ENCODE assay signal across 9 mouse cellular contexts in genomic region chr11:54775628-54776366, GRCm38 (mm10). TPM values are rescaled to one million over a fixed set of nuclear protein-coding genes. Genes with fewer than 3 reads are reported as not detected.
DNase-seq lines count a peak whose midpoint lies in the region; ATAC-seq and TF ChIP-seq lines count a peak whose summit lies in the region.
"Had no signal": no experiment of that assay in that cellular context is flagged by ENCODE, and none has a peak within 500 bp of the region (broad histone marks: within the 10 kb centered on the region; RNA-seq: fewer than 3 reads in every experiment).

No protein-coding gene starts in this region.

- no peak for TF ChIP-seq EP300 in ES-Bruce4 (IDR thresholded peaks at IDR 0.05; ENCODE audit: insufficient read depth, low read depth, low read length)
- TF ChIP-seq EP300 in liver, embryonic 14.5 days (IDR thresholded peaks at IDR 0.05; ENCODE audit: low read depth): no peak

- H3K27me3 ChIP-seq in kidney, embryonic 15.5 days: no peaks in the 10 kb centered on the region
- no peaks in the 10 kb centered on the region for H3K27me3 ChIP-seq in ES-Bruce4 (ENCODE audit: control insufficient read depth, insufficient read depth, low read length, poor library complexity, severe bottlenecking)
- H3K27me3 ChIP-seq in liver, embryonic 14.5 days (ENCODE audit: control insufficient read depth, insufficient read depth, low read length): no peaks in the 10 kb centered on the region
- H3K27me3 ChIP-seq: Patski had no signal

- no peak for ATAC-seq in kidney, embryonic 15.5 days (replicated peaks; ENCODE audit: low FRiP score)
- ATAC-seq in liver, embryonic 14.5 days (ENCODE audit: insufficient read depth): no peak
- ATAC-seq in granulocyte monocyte progenitor cell, adult 5-6 weeks (replicated peaks; ENCODE audit: poor library complexity, severe bottlenecking): no peak
- ATAC-seq: Patski had no signal

- DNase-seq in kidney, postnatal 25 days: no peak
- DNase-seq in liver, embryonic 14.5 days (ENCODE audit: low read depth in 3 of 3, low spot score in 3 of 3): no peak
- DNase-seq in embryo, embryonic 10 days (ENCODE audit: low spot score): no peak
- DNase-seq in urinary bladder, adult 18-20 months (ENCODE audit: low spot score in 2 of 2): no peak

- 66% methylated on average over 4 of the region's 4 CpGs for WGBS in kidney, embryonic 15.5 days
- WGBS in liver, embryonic 14.5 days (ENCODE audit: insufficient replicate concordance): 29% methylated on average over 4 of the region's 4 CpGs

- no peaks in the 10 kb centered on the region for H3K9me3 ChIP-seq in kidney, embryonic 15.5 days (replicated peaks)
- H3K9me3 ChIP-seq in ES-Bruce4 (replicated peaks; ENCODE audit: control insufficient read depth, insufficient read depth, low read length, poor library complexity, severe bottlenecking): no peaks in the 10 kb centered on the region
- H3K9me3 ChIP-seq in liver, embryonic 14.5 days (ENCODE audit: control insufficient read depth, low read length): no peaks in the 10 kb centered on the region

- no peak overlapping the region for H3K4me2 ChIP-seq in kidney, embryonic 15.5 days
- H3K4me2 ChIP-seq in liver, embryonic 14.5 days (ENCODE audit: low read depth): peak overlapping the region; percentile 31

- no peaks in the 10 kb centered on the region for H3K36me3 ChIP-seq in kidney, embryonic 15.5 days
- no peaks in the 10 kb centered on the region; the same call in 1 of the 2 replicates for H3K36me3 ChIP-seq in ES-Bruce4 (ENCODE audit: control insufficient read depth, insufficient read depth, low read length, poor library complexity, severe bottlenecking)
- no peaks in the 10 kb centered on the region for H3K36me3 ChIP-seq in liver, embryonic 14.5 days (replicated peaks; ENCODE audit: control insufficient read depth, insufficient read depth, low read depth)

- TF ChIP-seq POLR2A in ES-Bruce4 (IDR thresholded peaks at IDR 0.05; ENCODE audit: insufficient read depth, low read length): no peak
- TF ChIP-seq POLR2A in bone marrow macrophage, adult 2 months (IDR thresholded peaks at IDR 0.05; ENCODE audit: borderline replicate concordance, low read depth, low read length): no peak

- H3K27ac ChIP-seq in kidney, embryonic 15.5 days: peak overlapping the region; percentile 9; the same call in 1 of the 2 replicates
- no peak overlapping the region for H3K27ac ChIP-seq in ES-Bruce4 (ENCODE audit: insufficient read depth, low read length)
- H3K27ac ChIP-seq in bone marrow macrophage, adult 2 months (ENCODE audit: insufficient read depth, low read depth, low read length): peak overlapping the region; percentile 61
- no peak overlapping the region for H3K27ac ChIP-seq in liver, embryonic 14.5 days

- TF ChIP-seq CTCF in ES-Bruce4 (IDR thresholded peaks at IDR 0.05; ENCODE audit: low read depth, low read length): no peak
- no peak for TF ChIP-seq CTCF in bone marrow macrophage, adult 2 months (IDR thresholded peaks at IDR 0.05; ENCODE audit: low read depth, low read length)
- TF ChIP-seq CTCF in liver, embryonic 14.5 days (IDR thresholded peaks at IDR 0.05; ENCODE audit: low read depth): no peak

- H3K9ac ChIP-seq in kidney, embryonic 15.5 days: no peak overlapping the region
- 0 out of 2 replicates have a peak overlapping the region, but pooled peaks have one; percentile 17 for H3K9ac ChIP-seq in ES-Bruce4 (ENCODE audit: low read depth, poor library complexity, severe bottlenecking)
- H3K9ac ChIP-seq in liver, embryonic 14.5 days (replicated peaks): no peak overlapping the region; the same call in 1 of the 2 replicates

- no peak overlapping the region for H3K4me3 ChIP-seq in kidney, embryonic 15.5 days (replicated peaks)
- no peak overlapping the region for H3K4me3 ChIP-seq in ES-Bruce4 (ENCODE audit: low read depth, low read length)
- no peak overlapping the region for H3K4me3 ChIP-seq in bone marrow macrophage, adult 2 months (ENCODE audit: insufficient read depth, low read length)
- H3K4me3 ChIP-seq in liver, embryonic 14.5 days (ENCODE audit: insufficient read depth in 1 of 2, low read depth in 2 of 2, low read length in 2 of 2): no peak overlapping the region

- peaks cover 21% of the 10 kb centered on the region for H3K4me1 ChIP-seq in kidney, embryonic 15.5 days
- H3K4me1 ChIP-seq in ES-Bruce4 (ENCODE audit: control insufficient read depth, insufficient read depth, low read length): no peaks in the 10 kb centered on the region
- H3K4me1 ChIP-seq in bone marrow macrophage, adult 2 months (ENCODE audit: control insufficient read depth, insufficient read depth, low read length): peaks cover 62% of the 10 kb centered on the region
- peaks cover 18 to 34% of the 10 kb centered on the region in 2 experiments for H3K4me1 ChIP-seq in liver, embryonic 14.5 days (replicated peaks; ENCODE audit: control insufficient read depth in 2 of 2, insufficient read depth in 2 of 2, low read length in 1 of 2)

RNA-seq across cellular contexts. Expression of gene Cdc42se2, which starts 11.7 kb away (rescaled TPM):
- polyA plus RNA-seq in kidney, embryonic 15.5 days (2015; fragmentation: Nextera tagmentation; extraction: Ambion mirVana): 88.9 and 89.2 TPM in 2 replicates
- polyA plus RNA-seq in ES-Bruce4 (2011; ENCODE audit: insufficient read depth, insufficient read length, low read depth, missing spikeins): 62.4 and 69.7 TPM in 2 replicates
- 126 and 128 TPM in 2 replicates for polyA plus RNA-seq in bone marrow macrophage, adult 2 months (2012; ENCODE audit: insufficient read depth, insufficient read length, missing spikeins)
- 9.0 and 9.2 TPM in 2 replicates for polyA plus RNA-seq in liver, embryonic 14.5 days (2012; rRNA removed)
- polyA plus RNA-seq in liver, embryonic 14.5 days (2014; fragmentation: Nextera tagmentation; extraction: Ambion mirVana): 15.5 and 19.1 TPM in 2 replicates
- 41.6 and 47.5 TPM in 2 replicates for total RNA-seq in granulocyte monocyte progenitor cell, adult 5-6 weeks (2014; fragmentation: Nextera tagmentation)
- total RNA-seq in granulocyte monocyte progenitor cell, adult 5-6 weeks (2017): 48.0 and 48.6 TPM in 2 replicates

Comparison
In these comparisons a context has a peak if more than half of its experiments do, and no peak if none do; other contexts are left out.
1. H3K27ac ChIP-seq: peak in kidney, embryonic 15.5 days (single experiment) and bone marrow macrophage, adult 2 months (single experiment); none in ES-Bruce4 (single experiment) and liver, embryonic 14.5 days (single experiment).